In the genomic region with DNA sequence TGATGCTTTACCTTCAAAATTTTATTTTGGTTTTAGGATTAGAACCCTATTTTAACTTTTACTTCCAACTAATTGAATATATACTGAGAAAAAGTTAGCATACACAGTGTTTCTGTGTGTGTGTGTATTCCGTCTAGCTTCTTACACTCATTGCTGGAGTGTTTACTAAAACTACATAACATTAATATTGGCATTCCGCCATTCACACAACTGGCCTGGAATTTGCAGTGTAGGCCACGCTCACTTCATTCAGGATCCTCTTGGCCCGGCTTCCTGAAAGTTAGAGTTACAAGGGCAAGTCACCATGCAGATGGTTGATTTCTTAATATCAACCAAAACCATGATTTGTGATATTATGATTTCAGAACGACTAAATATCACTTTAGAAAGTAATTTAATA, we compare ENCODE assay signal across 14 mouse cellular contexts.
"Had no signal": no experiment of that assay in that cellular context is flagged by ENCODE, and none has a peak within 500 bp of the region (broad histone marks: within the 10 kb centered on the region; RNA-seq: fewer than 3 reads in every experiment).

No protein-coding gene starts in this region.

- H3K4me1 ChIP-seq: hindbrain, embryonic 15.5 days; kidney, embryonic 15.5 days; midbrain, embryonic 12.5 days had no signal

- H3K9me3 ChIP-seq: hindbrain, embryonic 15.5 days; kidney, embryonic 15.5 days; limb, embryonic 13.5 days; megakaryocyte, embryonic 14.5 days; midbrain, embryonic 12.5 days; neural tube, embryonic 13.5 days had no signal

- DNase-seq: kidney, adult 11 months; left cerebral cortex, postnatal 4 days; right cerebral cortex, postnatal 14 days; thymus, adult 18-20 months; thymus, postnatal 14 days had no signal

- H3K36me3 ChIP-seq: hindbrain, embryonic 15.5 days; kidney, embryonic 15.5 days; limb, embryonic 13.5 days; midbrain, embryonic 12.5 days; neural tube, embryonic 13.5 days had no signal

- H3K4me2 ChIP-seq: hindbrain, embryonic 15.5 days; kidney, embryonic 15.5 days; limb, embryonic 13.5 days; midbrain, embryonic 12.5 days; neural tube, embryonic 13.5 days had no signal

- H3K27ac ChIP-seq: hindbrain, embryonic 15.5 days; kidney, embryonic 15.5 days; limb, embryonic 13.5 days; liver, embryonic 14.5 days; macrophage; midbrain, embryonic 12.5 days; neural tube, embryonic 13.5 days had no signal

- H3K9ac ChIP-seq: hindbrain, embryonic 15.5 days; kidney, embryonic 15.5 days; limb, embryonic 13.5 days; liver, embryonic 14.5 days; midbrain, embryonic 12.5 days; neural tube, embryonic 13.5 days had no signal

- ATAC-seq: midbrain, embryonic 16.5 days had no signal

- H3K4me3 ChIP-seq: hindbrain, embryonic 15.5 days; kidney, embryonic 15.5 days; limb, embryonic 13.5 days; midbrain, embryonic 12.5 days; neural tube, embryonic 13.5 days had no signal

- H3K27me3 ChIP-seq: hindbrain, embryonic 15.5 days; kidney, embryonic 15.5 days; limb, embryonic 13.5 days; megakaryocyte, embryonic 14.5 days; midbrain, embryonic 12.5 days; neural tube, embryonic 13.5 days had no signal
